Comparison of ENCODE assay signal across 20 mouse cellular contexts in genomic region chr6:17508184-17508583, GRCm38 (mm10).
"Had no signal": no experiment of that assay in that cellular context is flagged by ENCODE, and none has a peak within 500 bp of the region (broad histone marks: within the 10 kb centered on the region; RNA-seq: fewer than 3 reads in every experiment).

No protein-coding gene starts in this region.

- H3K27me3 ChIP-seq: kidney, embryonic 15.5 days; limb, embryonic 13.5 days; liver, embryonic 13.5 days; neural tube, embryonic 13.5 days had no signal

- ATAC-seq: liver, postnatal 0 days; midbrain, embryonic 16.5 days had no signal

- H3K9ac ChIP-seq: kidney, embryonic 15.5 days; limb, embryonic 13.5 days; liver, embryonic 13.5 days; liver, postnatal 0 days; lung, embryonic 14.5 days; neural tube, embryonic 13.5 days had no signal

- H3K9me3 ChIP-seq: kidney, embryonic 15.5 days; limb, embryonic 13.5 days; liver, embryonic 13.5 days; neural tube, embryonic 13.5 days had no signal

- H3K4me2 ChIP-seq: kidney, embryonic 15.5 days; limb, embryonic 13.5 days; liver, embryonic 13.5 days; lung, embryonic 14.5 days; midbrain, embryonic 11.5 days; neural tube, embryonic 13.5 days had no signal

- H3K4me3 ChIP-seq: kidney, embryonic 15.5 days; limb, embryonic 13.5 days; liver, embryonic 13.5 days; myocyte; neural tube, embryonic 13.5 days had no signal

- H3K36me3 ChIP-seq: kidney, embryonic 15.5 days; limb, embryonic 13.5 days; liver, embryonic 13.5 days; neural tube, embryonic 13.5 days had no signal

- DNase-seq: kidney, adult 11 months; kidney, adult 8-10 months; kidney, postnatal 10 days; kidney, postnatal 36 days; left cerebral cortex, postnatal 4 days; liver; liver, embryonic 13.5 days; liver, postnatal 0 days; lung, embryonic 14.5 days; lung, postnatal 10 days; lung, postnatal 4 days; right cerebral cortex, postnatal 4 days; thymus, adult 18-20 months; thymus, postnatal 36 days had no signal

- H3K4me1 ChIP-seq: neural tube, embryonic 13.5 days had no signal

- H3K27ac ChIP-seq: limb, embryonic 13.5 days; liver, embryonic 13.5 days; neural tube, embryonic 13.5 days had no signal
